Mouse (Mus musculus) cerebellum, adult 9-11 months (tissue): ENCODE measurements around the gene AC131692.1.
A peak's percentile ranks its signal among the peaks of the same experiment; 100 is the strongest.

ENCODE experiments used
- DNase-seq: peaks from one replicate; pipeline ENCODE4 v3.0.0; 2022

The AC131692.1 gene

DNA sequence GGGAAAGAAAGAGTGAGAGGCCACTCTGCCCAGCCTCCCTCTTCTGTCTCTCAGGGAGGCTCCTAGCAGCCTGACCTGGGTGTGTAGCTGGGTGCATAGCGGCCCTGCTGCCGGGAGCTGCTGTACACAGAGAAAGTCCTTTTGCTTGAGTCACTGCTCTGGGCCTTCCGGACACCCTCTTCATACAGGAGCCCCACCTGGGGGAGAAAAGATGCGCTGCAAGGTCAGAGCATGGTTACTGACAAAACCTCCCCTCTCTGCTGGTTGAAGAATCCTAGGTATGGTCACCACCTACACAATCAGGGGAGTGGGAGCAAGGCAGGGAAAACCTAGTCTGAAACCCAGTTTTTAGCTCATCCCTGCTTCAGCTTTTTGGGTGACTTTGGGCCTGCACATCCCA is 25.3 kb upstream of the AC131692.1 start:
- DNase-seq: no peak

GRCm38 (mm10) chr19:6069851-6070250 is 24.4 kb upstream of the AC131692.1 start:
- peak; percentile 23 for DNase-seq

GRCm38 (mm10) chr19:6070571-6071250 is 23.5 kb upstream of the AC131692.1 start:
- DNase-seq: peak; percentile 37

- DNase-seq: no peak
Measured at GRCm38 (mm10) chr19:6071261-6071660, 23.0 kb upstream of the AC131692.1 start.

DNA sequence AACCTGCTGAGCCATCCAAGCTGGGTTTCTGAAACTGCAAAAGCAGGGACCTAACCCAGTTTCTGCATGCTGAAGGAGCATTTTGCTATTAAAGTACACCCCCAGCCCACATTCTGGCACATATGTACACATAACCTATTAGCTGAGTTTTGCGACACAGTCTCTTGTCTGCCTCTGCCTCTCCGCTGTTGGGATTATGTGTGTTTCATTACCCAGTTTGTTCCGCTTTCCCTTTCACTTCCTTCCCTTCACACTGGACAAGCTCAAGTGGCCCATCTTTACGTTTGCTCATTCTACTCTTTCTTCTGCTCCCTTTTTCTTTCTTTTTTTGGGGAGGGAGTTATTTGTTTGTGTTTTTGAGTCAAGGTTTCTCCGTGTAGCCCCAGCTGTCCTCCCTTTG is 20.3 kb upstream of the AC131692.1 start:
- no peak for DNase-seq

DNA sequence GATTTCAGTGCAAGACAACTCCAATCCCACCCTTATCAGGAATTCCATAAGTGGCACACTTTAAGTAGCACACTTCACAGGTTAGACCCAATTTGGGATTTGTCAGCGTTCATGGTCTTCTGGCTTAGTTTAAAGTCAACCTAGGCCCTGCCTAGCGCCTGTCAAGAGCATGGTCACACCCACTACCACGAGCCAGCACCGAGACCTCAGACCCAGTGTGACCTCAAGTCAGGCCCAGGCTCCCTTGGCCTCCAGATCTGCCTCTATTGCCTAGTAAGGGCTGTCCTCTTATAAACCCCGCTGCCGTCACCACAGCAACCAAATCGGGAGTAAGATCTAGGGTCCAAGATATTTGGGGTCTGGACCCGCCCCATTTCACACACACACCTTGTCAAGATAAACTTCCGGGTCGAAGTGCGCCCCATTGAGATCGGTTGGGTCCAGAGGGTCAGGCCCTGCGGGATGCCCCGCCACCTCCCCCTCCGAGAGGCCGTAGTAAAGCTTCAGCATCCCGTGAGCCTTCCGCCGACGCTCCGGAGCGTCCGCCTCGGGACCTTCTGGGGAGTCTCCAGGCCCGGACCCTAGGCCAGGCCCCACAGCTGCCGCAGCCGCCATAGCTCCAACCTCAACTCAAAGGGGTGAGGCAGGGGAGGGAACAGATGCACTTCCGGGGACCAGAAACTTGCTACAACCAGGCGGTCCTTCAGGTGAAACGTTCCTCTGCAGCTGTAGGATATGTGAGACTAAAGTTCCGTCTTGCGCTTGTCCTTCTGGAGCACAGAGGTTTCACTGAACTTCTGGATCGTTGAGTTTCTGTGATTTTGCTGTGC is 17.4 kb upstream of the AC131692.1 start, which contains the start of gene Vps51:
Gene Vps51, minus strand, starts transcription at position 668 of the 830 bp plus-strand sequence.
- DNase-seq: peak; percentile 88

GRCm38 (mm10) chr19:6079983-6080480 is 14.2 kb upstream of the AC131692.1 start, which contains the start of gene Tmem262:
Gene Tmem262 (plus strand): TSS chr19:6080033.
- DNase-seq: peak; percentile 19

GRCm38 (mm10) chr19:6082156-6082555 is 12.1 kb upstream of the AC131692.1 start, which contains the start of gene Gm28374:
Gene Gm28374 (minus strand): TSS chr19:6082256.
- DNase-seq: no peak

GRCm38 (mm10) chr19:6084478-6085248 is 9.6 kb upstream of the AC131692.1 start, which contains the start of the genes Zfpl1 and Cdca5:
Gene Zfpl1 (minus strand): TSS chr19:6084956.
Gene Cdca5 (plus strand): TSS chr19:6084983.
- peak; percentile 98 for DNase-seq

DNA sequence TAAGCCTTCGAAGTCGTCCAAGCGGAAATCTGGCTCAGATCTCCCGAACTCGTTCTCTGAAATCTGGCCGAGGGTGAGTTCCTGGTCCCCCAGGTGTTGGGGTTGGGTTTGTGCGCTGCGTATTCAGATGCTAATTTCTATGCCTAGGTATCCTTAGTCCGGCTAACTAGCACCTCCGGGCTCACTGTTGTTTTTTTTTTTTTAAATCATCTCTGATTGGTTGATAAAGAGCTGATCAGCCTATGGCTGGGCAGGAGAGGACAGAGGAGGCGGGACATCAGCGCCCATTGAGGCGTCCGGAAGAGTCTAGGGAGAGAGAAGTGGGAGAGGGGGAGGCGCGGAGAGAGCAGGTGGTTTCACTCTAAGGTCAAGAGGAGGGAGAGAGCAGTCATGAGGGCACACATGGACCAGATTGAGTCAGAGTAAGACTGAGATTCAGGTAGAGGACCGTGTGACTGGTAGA is 8.8 kb upstream of the AC131692.1 start:
- DNase-seq: no peak

GRCm38 (mm10) chr19:6088841-6089240 is 5.4 kb upstream of the AC131692.1 start:
- DNase-seq: no peak

GRCm38 (mm10) chr19:6097847-6098246 is 3.6 kb downstream of the AC131692.1 start:
- DNase-seq: no peak

DNA sequence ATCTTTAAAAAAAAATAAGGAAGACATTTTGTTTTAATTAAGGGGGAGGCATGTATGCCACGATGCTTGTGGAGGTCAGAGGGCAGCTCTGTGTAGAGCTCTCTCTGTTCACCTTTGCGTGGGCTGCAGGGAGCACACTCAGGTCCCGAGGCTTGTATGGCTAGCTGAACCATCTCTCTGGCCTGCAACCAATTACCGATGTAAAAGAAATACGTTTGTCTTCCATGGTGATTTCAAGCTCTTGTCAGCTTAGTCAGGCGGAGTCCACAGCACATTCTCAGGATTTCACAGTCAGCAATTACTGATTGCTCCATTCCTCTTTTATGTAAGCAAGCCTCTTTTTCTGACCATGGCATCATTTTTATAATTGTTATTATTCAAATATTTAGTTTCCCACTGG is 7.0 kb downstream of the AC131692.1 start:
- no peak for DNase-seq

- DNase-seq: no peak
Measured at GRCm38 (mm10) chr19:6102169-6102853, 8.1 kb downstream of the AC131692.1 start.

DNA sequence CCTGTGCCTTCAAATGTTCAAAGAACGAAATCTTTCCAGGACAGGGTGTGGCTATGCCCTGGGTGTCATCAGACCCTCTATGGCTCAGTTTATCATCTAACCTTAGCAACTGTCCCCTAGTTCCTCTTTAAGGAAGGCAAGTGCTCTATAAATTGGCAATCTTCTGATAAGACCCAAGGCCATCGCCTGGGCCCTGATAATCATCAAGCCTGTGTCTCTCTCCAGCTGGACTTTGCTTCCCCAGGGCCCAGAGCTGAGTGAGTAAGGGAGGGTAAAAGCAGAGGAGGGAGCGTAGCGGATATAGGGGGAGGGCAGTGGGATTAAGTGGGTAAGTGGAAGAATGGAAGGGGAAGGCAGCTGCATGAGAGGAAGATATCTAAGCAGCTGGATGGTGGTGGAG is 10.3 kb downstream of the AC131692.1 start:
- DNase-seq: no peak

GRCm38 (mm10) chr19:6105586-6105985 is 11.4 kb downstream of the AC131692.1 start, which contains the start of gene Naaladl1:
Gene Naaladl1 (plus strand): TSS chr19:6105782.
- DNase-seq: no peak

DNA sequence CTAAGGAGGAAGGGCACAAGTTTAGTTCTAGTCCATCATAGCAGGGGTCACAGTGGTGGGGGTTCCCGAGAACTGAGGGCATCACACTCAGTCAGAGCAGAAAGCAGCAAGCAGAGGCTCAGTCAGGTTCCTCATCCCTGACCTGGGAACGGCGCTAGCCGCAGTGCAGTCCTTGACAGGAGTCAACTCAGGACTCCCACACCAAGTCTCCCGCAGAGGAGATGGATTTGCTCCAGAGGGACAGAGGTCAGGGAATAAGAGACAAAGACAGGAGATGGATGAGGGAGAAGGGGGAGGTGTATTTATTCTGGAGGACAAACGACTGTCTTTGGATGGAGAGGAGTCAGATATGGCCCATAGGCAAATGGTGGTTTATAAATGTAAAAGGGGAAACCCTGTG is 18.9 kb downstream of the AC131692.1 start:
- DNase-seq: no peak

- DNase-seq: peak; percentile 54
Measured at GRCm38 (mm10) chr19:6116113-6116850, 22.1 kb downstream of the AC131692.1 start.

DNA sequence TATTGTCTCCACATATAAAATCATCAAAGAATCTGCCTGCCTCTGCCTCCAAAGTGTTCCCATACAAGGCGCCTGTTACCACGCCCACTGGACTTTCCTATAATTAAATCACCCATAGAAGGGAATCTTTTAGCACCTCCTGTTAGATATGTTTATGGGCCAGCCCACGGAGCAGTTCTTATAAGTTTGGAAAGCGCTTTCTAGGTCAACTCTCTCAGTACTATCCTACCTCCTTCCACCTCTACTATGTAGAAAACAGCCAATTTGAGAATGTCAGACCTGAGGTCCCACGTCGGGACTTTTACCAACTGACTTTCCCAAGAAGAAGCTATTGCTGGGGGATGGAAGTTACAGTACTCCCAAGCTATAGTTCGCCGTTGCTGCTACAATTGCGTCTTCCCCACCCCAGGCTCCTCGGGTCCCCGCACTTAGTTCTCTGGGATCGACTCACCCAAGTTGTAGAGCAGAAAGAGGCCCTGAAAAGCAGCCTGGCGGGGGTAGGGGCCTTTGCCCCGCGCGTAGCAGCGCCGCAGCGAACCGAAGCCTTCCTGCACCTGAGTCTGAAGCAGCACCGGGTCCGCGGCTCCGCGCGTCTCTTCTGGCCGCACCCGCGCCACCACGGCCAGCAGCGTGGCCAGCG is 23.2 kb downstream of the AC131692.1 start:
- no peak for DNase-seq

- DNase-seq: peak; percentile 88
Measured at GRCm38 (mm10) chr19:6117986-6118676, 23.9 kb downstream of the AC131692.1 start, which contains the start of gene Sac3d1. Gene Sac3d1 (minus strand): TSS chr19:6118650.
